Mouse (Mus musculus) heart, embryonic 12.5 days (tissue): ENCODE data around the gene Cdon. TPM values are rescaled to one million over a fixed set of nuclear protein-coding genes. Genes with fewer than 3 reads are reported as not detected.

Experiments used
- ATAC-seq: fragments of 200-750 bp; cut with Nextera tagmentation; 2 replicates; pipeline ENCODE4 v1.8.0; 2017; ENCODE audit warnings: moderate TSS enrichment, moderate library complexity; ENCODE audit not compliant: insufficient number of reproducible peaks, low FRiP score
- H3K27ac ChIP-seq: fragments of 300-500 bp; sonication (generic); 2 replicates; pipeline ENCODE4 v1.5.1; 2016; ENCODE audit warnings: mild to moderate bottlenecking, moderate library complexity; ENCODE audit not compliant: poor library complexity, severe bottlenecking
- H3K27me3 ChIP-seq: fragments of 300-500 bp; sonication (generic); replicated peaks from 2 replicates; pipeline ENCODE4 v1.6.1; 2016; ENCODE audit warnings: mild to moderate bottlenecking, moderate library complexity
- H3K36me3 ChIP-seq: fragments of 300-500 bp; sonication (generic); 2 replicates; pipeline ENCODE4 v1.6.1; 2016; ENCODE audit warnings: mild to moderate bottlenecking, moderate library complexity
- H3K4me1 ChIP-seq: fragments of 300-500 bp; sonication (generic); replicated peaks from 2 replicates; pipeline ENCODE4 v1.6.1; 2016; ENCODE audit warnings: mild to moderate bottlenecking
- H3K4me2 ChIP-seq: fragments of 300-500 bp; sonication (generic); 2 replicates; pipeline ENCODE4 v1.6.1; 2016; ENCODE audit warnings: mild to moderate bottlenecking, moderate library complexity
- H3K4me3 ChIP-seq: fragments of 300-500 bp; sonication (generic); 2 replicates; pipeline ENCODE4 v1.5.1; 2016; ENCODE audit warnings: mild to moderate bottlenecking
- H3K9ac ChIP-seq: fragments of 300-500 bp; sonication (generic); 2 replicates; pipeline ENCODE4 v1.6.1; 2016; ENCODE audit warnings: mild to moderate bottlenecking, moderate library complexity
- H3K9me3 ChIP-seq: fragments of 300-500 bp; sonication (generic); replicated peaks from 2 replicates; pipeline ENCODE4 v1.6.1; 2016; ENCODE audit warnings: mild to moderate bottlenecking, moderate library complexity
- WGBS: fragments of 180-500 bp; shearing (Covaris S2); methylation state at CpG from one replicate; pipeline ENCODE4 v1.1.7; 2016; 5-methylcytosine and 5-hydroxymethylcytosine counted together
- polyA plus RNA-seq: library from polyadenylated mRNA; unstranded; fragments of >200 nt; fragmentation: Nextera tagmentation; extraction: Ambion mirVana; gene quantifications from 2 replicates; pipeline ENCODE4 v1.2.1, GENCODE M21; 2016

The Cdon gene
- polyA plus RNA-seq, 1 experiment from 2014 or later: 7.0 TPM

DNA sequence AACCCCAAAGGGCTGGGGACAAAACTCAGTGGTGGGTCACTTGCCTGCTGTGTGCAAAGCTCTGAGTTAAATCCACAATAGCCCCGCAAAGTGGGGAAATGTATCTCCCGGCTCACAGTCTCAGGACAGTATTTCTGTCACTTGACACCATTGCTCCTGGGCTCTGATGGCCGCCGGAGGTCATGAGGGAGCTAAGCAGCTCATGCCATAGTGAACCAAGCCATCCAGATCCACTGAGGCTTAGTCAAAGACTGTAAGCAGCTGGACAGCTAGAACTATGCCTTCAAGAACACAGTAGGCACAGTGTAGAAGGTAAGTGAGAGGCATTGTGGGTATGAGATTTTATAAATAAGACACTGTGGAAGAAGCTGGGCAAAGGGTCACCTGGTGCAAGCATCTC lies 74.0 kb downstream of the Cdon start:
- H3K4me3 ChIP-seq: no peak overlapping the region
- WGBS: 57% methylated on average over 4 of the region's 4 CpGs
- no peak overlapping the region for H3K27ac ChIP-seq
- H3K4me1 ChIP-seq: 0 out of 2 replicates have a peak, but pooled peaks cover 8% of the 10 kb centered on the region
- no peak overlapping the region for H3K9ac ChIP-seq
- ATAC-seq: no peak
- no peaks in the 10 kb centered on the region for H3K9me3 ChIP-seq
- no peaks in the 10 kb centered on the region for H3K27me3 ChIP-seq
- peaks cover 24% of the 10 kb centered on the region for H3K36me3 ChIP-seq
- no peak overlapping the region for H3K4me2 ChIP-seq

DNA sequence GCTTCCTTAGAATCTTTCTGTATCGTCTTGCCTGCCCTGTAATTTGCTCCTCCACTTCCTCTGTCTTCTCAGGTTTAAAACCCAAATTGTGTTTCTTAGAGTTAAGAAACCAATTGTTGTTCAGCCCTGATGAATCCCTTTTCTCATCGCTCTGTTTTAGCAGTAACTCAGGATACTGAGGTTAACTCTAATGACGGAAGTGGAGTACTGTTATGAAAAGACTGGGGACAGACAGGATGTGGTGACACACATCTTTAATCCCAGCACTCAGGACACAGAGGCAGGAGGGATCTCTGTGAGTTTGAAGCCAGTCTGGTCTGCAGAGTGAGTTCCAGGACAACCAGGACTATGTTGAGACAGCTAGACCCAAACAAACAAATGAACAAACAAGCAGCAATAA lies 74.5 kb downstream of the Cdon start:
- Histone ChIP-seq H3K4me1 (0 out of 2 replicates have a peak, but pooled peaks cover 8% of the 10 kb centered on the region), H3K9ac (no peak overlapping the region), H3K27ac (no peak overlapping the region), H3K36me3 (peaks cover 29% of the 10 kb centered on the region), H3K27me3 (no peaks in the 10 kb centered on the region), H3K4me3 (no peak overlapping the region), H3K4me2 (no peak overlapping the region), H3K9me3 (no peaks in the 10 kb centered on the region)
- WGBS: 68% methylated on average over 3 of the region's 3 CpGs
- no peak for ATAC-seq

DNA sequence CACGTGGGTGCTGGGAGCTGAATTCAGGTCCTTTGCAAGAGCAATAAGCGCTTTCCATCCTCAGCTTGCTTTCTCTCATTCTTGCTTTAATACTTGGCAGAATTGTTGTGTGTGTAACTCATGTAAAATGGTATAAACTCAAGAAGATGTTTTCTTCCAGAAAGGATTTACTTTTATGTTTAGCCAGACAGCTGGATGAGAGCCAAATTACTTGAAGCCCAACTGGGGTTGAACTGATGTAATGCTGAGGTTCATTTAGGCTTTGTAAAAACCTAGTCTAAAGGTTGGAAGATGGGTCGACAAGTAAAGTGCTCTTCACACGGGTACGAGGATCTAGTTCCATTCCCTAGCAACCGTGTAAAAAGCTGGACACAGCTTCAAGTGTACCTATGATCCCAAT lies 79.0 kb downstream of the Cdon start:
- H3K27ac ChIP-seq: no peak overlapping the region
- H3K9me3 ChIP-seq: no peaks in the 10 kb centered on the region
- no peak overlapping the region for H3K4me2 ChIP-seq
- no peaks in the 10 kb centered on the region for H3K27me3 ChIP-seq
- H3K9ac ChIP-seq: no peak overlapping the region
- no peak overlapping the region for H3K4me3 ChIP-seq
- ATAC-seq: no peak
- 82% methylated on average over 6 of the region's 6 CpGs for WGBS
- H3K4me1 ChIP-seq: 0 out of 2 replicates have a peak, but pooled peaks cover 6% of the 10 kb centered on the region
- H3K36me3 ChIP-seq: peaks cover 46% of the 10 kb centered on the region

DNA sequence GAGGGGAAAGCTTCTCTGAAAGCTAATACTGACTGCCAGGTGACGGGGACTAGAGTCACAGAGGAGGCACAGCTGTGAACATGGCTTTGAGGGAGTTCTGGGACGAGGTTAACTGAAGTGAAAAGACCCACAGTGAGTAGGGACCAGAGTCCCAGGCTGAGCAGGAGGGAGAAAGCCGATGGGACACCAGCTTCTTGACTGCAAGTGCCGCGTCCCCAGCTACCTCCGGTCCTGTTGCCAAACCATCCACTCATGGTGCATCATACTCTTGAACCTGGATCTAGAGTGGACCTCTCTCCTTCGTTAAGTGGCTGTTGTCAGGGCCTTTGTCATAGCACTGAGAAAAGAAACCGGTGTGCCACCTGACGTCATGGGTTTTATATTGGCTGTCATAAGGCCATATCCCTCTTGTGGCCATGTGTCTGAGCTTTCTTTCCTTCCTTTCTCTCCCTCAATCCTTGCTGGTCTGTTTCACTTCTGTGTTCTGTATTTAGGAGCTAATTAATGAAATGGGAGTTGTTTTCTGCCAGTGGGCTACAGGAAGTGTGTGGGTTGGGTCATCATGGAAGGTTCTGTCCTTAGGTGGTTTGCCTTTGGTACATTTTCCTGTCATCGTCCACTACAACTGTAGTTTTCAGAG lies 81.6 kb downstream of the Cdon start:
- Histone ChIP-seq H3K36me3 (peaks cover 48% of the 10 kb centered on the region), H3K9ac (no peak overlapping the region), H3K4me2 (no peak overlapping the region), H3K27ac (no peak overlapping the region), H3K27me3 (no peaks in the 10 kb centered on the region), H3K4me1 (peaks cover 10% of the 10 kb centered on the region), H3K4me3 (no peak overlapping the region), H3K9me3 (no peaks in the 10 kb centered on the region)
- WGBS: 86% methylated on average over 10 of the region's 10 CpGs
- no peak for ATAC-seq

DNA sequence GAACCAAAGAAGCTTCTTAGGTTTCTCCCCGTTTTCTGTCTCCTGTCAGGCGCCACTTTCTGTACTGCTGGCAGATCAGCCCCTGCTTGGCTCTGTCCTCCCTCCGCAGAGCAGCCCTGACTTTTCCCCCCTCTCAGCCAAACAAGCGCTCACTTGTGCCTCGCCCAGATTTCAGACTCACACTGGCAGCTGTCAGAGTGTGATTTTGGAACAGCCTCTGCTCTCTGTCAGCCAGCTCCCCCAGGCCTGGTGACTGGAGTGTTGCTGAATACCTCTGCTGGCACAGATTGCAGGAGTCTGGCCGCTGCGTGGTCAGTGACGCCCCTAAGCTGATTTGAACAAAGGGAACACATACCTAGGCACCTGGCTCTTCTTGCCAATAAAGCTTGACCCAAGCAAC lies 87.3 kb downstream of the Cdon start:
- Histone ChIP-seq H3K4me1 (peaks cover 26% of the 10 kb centered on the region), H3K4me3 (no peak overlapping the region), H3K36me3 (peaks cover 13% of the 10 kb centered on the region; the same call in 1 of the 2 replicates), H3K27ac (peak overlapping the region; percentile 84), H3K9me3 (no peaks in the 10 kb centered on the region), H3K27me3 (0 out of 2 replicates have a peak, but pooled peaks cover 4% of the 10 kb centered on the region), H3K9ac (no peak overlapping the region; the same call in 1 of the 2 replicates), H3K4me2 (peak overlapping the region; percentile 9)
- ATAC-seq: peak; percentile 64
- WGBS: 11% methylated on average over 8 of the region's 8 CpGs

DNA sequence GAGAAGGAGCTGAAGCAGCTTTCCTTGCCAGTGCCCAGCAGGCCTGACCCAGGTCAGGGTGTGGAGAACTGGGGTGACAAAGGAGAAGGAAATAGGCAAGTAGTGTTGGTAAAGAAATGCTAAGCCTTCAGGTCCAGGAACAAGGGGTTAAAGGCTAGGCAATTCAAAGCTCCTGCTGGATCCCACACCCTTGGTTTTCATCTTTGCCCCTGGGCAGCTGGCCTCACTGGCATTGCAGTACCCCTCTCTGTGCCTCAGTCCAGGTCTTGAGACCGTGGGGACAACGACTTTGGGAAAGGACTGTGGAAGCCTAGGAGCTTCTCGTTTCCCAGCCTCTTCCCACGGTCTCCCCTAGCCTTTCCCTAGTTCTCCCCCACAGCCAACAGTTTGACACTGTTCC lies 93.0 kb downstream of the Cdon start:
- 80% methylated on average over 4 of the region's 4 CpGs for WGBS
- no peak for ATAC-seq
- Histone ChIP-seq H3K9me3 (no peaks in the 10 kb centered on the region), H3K4me2 (no peak overlapping the region), H3K9ac (no peak overlapping the region), H3K4me1 (peaks cover 4% of the 10 kb centered on the region), H3K36me3 (no peaks in the 10 kb centered on the region), H3K27me3 (0 out of 2 replicates have a peak, but pooled peaks cover 7% of the 10 kb centered on the region), H3K4me3 (no peak overlapping the region), H3K27ac (no peak overlapping the region)

DNA sequence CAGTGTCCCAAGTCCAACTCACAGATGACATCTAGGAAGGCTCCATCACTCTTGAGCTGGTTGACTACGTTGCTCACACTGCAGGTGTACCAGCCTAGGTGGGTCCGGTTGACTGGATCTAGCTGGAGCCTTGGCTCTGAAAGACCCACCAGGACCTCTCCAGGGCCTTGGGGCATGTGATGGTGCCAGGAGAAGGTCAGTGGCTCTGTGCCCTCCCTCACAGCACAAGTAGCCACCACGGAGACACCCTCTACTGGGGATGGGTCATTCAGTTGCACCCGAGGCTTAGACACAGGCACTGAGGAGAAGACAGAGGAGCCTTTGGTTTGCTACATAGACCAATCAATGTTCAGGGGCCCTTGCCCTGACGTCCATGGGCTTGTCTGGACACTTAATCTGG lies 95.3 kb downstream of the Cdon start:
- 80% methylated on average over 5 of the region's 5 CpGs for WGBS
- no peak for ATAC-seq
- Histone ChIP-seq H3K4me2 (no peak overlapping the region), H3K4me1 (no peaks in the 10 kb centered on the region), H3K36me3 (no peaks in the 10 kb centered on the region), H3K27me3 (0 out of 2 replicates have a peak, but pooled peaks cover 7% of the 10 kb centered on the region), H3K27ac (no peak overlapping the region), H3K9me3 (no peaks in the 10 kb centered on the region), H3K4me3 (no peak overlapping the region), H3K9ac (no peak overlapping the region)

DNA sequence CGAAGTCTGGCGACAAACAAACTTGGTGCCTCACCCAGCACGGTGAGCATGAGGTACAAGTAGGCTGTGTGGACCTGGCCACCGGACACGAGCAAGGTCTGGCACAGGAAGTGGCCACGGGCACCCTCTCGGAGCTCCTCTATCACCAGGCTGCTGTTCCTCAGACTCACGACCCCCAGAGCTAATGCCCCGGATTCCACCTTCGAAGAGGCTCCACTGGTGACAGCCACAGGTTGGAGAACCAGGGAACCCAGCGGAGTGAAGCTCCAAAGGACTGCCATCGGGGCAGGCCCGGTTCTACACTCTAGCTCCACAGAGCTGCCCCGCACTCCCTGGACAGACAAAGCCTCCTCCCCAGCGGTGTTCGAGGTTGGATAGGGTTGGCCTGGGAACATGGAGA lies 95.8 kb downstream of the Cdon start:
- H3K9me3 ChIP-seq: no peaks in the 10 kb centered on the region
- ATAC-seq: no peak
- H3K9ac ChIP-seq: no peak overlapping the region
- no peak overlapping the region for H3K4me3 ChIP-seq
- H3K36me3 ChIP-seq: no peaks in the 10 kb centered on the region
- no peak overlapping the region for H3K4me2 ChIP-seq
- WGBS: 88% methylated on average over 16 of the region's 16 CpGs
- no peaks in the 10 kb centered on the region for H3K4me1 ChIP-seq
- no peak overlapping the region for H3K27ac ChIP-seq
- H3K27me3 ChIP-seq: 0 out of 2 replicates have a peak, but pooled peaks cover 7% of the 10 kb centered on the region

DNA sequence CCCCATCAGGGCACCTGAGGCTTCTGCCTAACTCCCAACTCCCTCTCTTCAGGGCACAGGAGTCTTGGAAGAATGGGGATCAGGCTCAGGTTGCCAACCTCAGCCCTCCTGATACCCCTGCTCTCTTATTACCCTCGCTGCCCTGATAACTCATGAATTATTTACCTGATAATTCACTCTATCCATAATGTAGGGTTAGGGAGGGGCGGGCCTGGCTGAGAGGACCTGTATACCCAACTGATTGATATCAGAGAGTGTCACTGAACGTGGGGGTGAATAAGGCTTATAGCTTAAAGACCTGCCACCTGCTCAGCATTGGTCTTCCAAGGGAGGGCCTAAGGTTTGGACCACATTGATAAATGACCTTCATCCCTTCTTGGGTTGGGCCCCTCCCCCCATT lies 97.2 kb downstream of the Cdon start, which contains the start of gene Gm1113:
Gene Gm1113, minus strand, starts transcription at position 101 of the 400 bp plus-strand sequence.
- Histone ChIP-seq H3K27ac (no peak within 1 kb of the TSS), H3K4me1 (no peaks in the 10 kb centered on the region), H3K27me3 (0 out of 2 replicates have a peak, but pooled peaks cover 3% of the 10 kb centered on the region), H3K4me3 (no peak within 1 kb of the TSS), H3K36me3 (no peaks in the 10 kb centered on the region), H3K4me2 (no peak within 1 kb of the TSS), H3K9me3 (no peaks in the 10 kb centered on the region), H3K9ac (no peak within 1 kb of the TSS)
- no peak for ATAC-seq
- WGBS: 70% methylated on average over 3 of the region's 3 CpGs

DNA sequence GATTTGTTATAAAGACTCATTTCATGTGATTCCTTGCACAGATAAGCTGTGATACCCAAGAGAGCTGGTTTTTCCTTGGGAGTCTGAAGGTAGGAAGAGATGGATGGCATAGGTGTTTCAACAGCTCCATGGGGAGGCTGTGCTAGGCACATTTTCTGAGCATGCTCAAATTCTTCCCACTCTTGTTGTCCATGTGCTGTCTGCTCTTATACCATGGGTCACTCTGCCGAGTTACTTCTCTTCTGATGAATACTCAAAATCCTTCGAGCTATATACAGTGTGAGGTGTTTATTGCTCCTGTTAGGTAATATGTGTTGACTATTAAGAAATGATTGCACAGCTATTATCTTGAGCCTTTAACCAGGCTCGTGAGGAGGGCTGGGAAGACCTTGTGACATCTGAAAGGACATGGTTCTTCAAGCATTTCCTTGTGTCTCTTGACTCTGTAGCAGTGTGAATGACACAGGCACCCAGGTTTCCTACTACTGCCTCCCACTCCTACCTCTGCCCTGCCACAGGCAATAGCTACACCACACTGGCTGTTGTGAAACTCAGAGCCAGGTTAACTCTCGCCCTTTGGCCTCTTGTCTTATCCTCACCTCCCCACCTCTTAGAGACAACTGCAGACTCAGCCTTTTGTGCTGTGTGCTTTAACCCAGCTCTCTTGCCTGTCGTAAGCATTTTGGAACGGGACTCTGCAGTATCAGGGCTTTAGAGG lies 99.9 kb downstream of the Cdon start:
- H3K9ac ChIP-seq: no peak overlapping the region
- H3K4me2 ChIP-seq: no peak overlapping the region
- no peaks in the 10 kb centered on the region for H3K9me3 ChIP-seq
- no peak overlapping the region for H3K4me3 ChIP-seq
- WGBS: 72% methylated on average over 6 of the region's 6 CpGs
- H3K27ac ChIP-seq: no peak overlapping the region
- peaks cover 8% of the 10 kb centered on the region; the same call in 1 of the 2 replicates for H3K4me1 ChIP-seq
- ATAC-seq: no peak
- 0 out of 2 replicates have a peak, but pooled peaks cover 3% of the 10 kb centered on the region for H3K27me3 ChIP-seq
- H3K36me3 ChIP-seq: no peaks in the 10 kb centered on the region

DNA sequence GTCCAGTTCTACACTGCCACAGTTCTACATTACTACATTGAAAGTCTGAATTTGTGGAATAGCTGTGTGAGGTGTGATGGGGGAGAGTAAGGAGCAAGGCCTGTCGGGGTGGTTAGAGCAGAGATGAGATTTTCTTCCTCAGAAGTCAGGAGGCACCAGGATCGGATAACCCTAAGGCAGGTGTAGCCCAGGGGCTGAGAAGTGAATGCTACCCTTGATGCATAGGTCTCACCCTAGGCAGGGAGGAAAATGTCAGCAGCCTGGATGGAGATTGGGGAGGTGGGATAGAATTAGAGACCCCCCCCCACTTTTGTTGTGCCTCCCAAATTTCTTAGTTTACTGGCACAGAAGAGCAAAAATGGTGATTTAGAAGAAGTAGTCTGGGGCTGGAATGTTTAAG lies 101.3 kb downstream of the Cdon start:
- no peaks in the 10 kb centered on the region for H3K9me3 ChIP-seq
- H3K9ac ChIP-seq: no peak overlapping the region
- no peaks in the 10 kb centered on the region for H3K36me3 ChIP-seq
- WGBS: 70% methylated on average over 2 of the region's 2 CpGs
- H3K4me3 ChIP-seq: no peak overlapping the region
- ATAC-seq: no peak
- H3K27me3 ChIP-seq: 0 out of 2 replicates have a peak, but pooled peaks cover 3% of the 10 kb centered on the region
- no peak overlapping the region for H3K27ac ChIP-seq
- peaks cover 8% of the 10 kb centered on the region; the same call in 1 of the 2 replicates for H3K4me1 ChIP-seq
- H3K4me2 ChIP-seq: no peak overlapping the region
